Comparison of ENCODE assay signal across 28 mouse cellular contexts in the genomic region with DNA sequence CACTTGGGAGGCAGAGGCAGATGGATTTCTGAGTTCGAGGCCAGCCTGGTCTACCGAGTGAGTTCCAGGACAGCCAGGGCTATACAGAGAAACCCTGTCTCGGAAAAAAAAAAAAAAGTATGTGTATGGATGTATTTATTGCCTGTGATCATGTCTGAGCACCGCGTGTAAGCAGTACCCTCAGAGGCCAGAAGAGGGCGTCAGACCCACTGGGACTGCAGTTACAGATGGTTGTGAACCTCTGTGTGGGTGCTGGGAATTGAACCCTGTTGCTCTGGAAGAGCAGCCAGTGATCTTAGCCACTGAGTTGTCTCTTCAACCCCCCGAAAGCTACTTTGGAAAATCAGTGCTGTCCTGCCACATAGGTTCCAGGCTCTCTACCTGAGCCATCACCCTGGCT. TPM values are rescaled to one million over a fixed set of nuclear protein-coding genes. Genes with fewer than 3 reads are reported as not detected.
DNase-seq lines count a peak whose midpoint lies in the region; ATAC-seq and TF ChIP-seq lines count a peak whose summit lies in the region.
"Had no signal": no experiment of that assay in that cellular context is flagged by ENCODE, and none has a peak within 500 bp of the region (broad histone marks: within the 10 kb centered on the region; RNA-seq: fewer than 3 reads in every experiment).

No protein-coding gene starts in this region.

- no peaks in the 10 kb centered on the region for H3K27me3 ChIP-seq in kidney, postnatal 0 days (ENCODE audit: insufficient read depth, low read length)
- no peaks in the 10 kb centered on the region for H3K27me3 ChIP-seq in lung, embryonic 14.5 days (ENCODE audit: insufficient read depth, low read length)
- H3K27me3 ChIP-seq: CH12.LX; embryonic facial prominence, embryonic 13.5 days; hindbrain, embryonic 12.5 days; limb, embryonic 12.5 days; liver, embryonic 15.5 days; neural tube, embryonic 12.5 days had no signal

- H3K4me2 ChIP-seq in kidney, postnatal 0 days (ENCODE audit: low read length) = no peak overlapping the region
- H3K4me2 ChIP-seq in lung, embryonic 14.5 days = no peak overlapping the region
- H3K4me2 ChIP-seq: embryonic facial prominence, embryonic 13.5 days; heart, embryonic 11.5 days; hindbrain, embryonic 12.5 days; limb, embryonic 12.5 days; liver, embryonic 15.5 days; neural tube, embryonic 12.5 days had no signal

- peak; percentile 18; the same call in 1 of the 2 replicates for TF ChIP-seq CTCF in gastrocnemius, adult 2 months (IDR thresholded peaks at IDR 0.05)
- peak; percentile 29; the same call in 1 of the 2 replicates for TF ChIP-seq CTCF in kidney, postnatal 0 days (IDR thresholded peaks at IDR 0.05; ENCODE audit: low read depth)
- peak; percentile 23; the same call in 1 of the 2 replicates for TF ChIP-seq CTCF in lung, embryonic 14.5 days (IDR thresholded peaks at IDR 0.05; ENCODE audit: low read depth)

- H3K4me1 ChIP-seq in kidney, postnatal 0 days (replicated peaks; ENCODE audit: insufficient read depth, low read length) = peaks cover 20% of the 10 kb centered on the region
- peaks cover 20% of the 10 kb centered on the region for H3K4me1 ChIP-seq in lung, embryonic 14.5 days (ENCODE audit: insufficient read depth)
- H3K4me1 ChIP-seq: hindbrain, embryonic 12.5 days had no signal

- no peak overlapping the region for H3K27ac ChIP-seq in gastrocnemius, adult 2 months
- H3K27ac ChIP-seq in kidney, postnatal 0 days = no peak overlapping the region
- H3K27ac ChIP-seq in lung, embryonic 14.5 days (ENCODE audit: low read depth) = no peak overlapping the region
- H3K27ac ChIP-seq: embryonic facial prominence, embryonic 13.5 days; forebrain, embryonic 10.5 days; hindbrain, embryonic 12.5 days; left cerebral cortex, adult 2 months; limb, embryonic 12.5 days; liver, embryonic 15.5 days; neural tube, embryonic 12.5 days had no signal

- H3K9me3 ChIP-seq in kidney, postnatal 0 days (replicated peaks; ENCODE audit: low read length) = no peaks in the 10 kb centered on the region
- H3K9me3 ChIP-seq in lung, embryonic 14.5 days (ENCODE audit: low read depth, low read length) = no peaks in the 10 kb centered on the region
- H3K9me3 ChIP-seq: embryonic facial prominence, embryonic 13.5 days; forebrain, embryonic 10.5 days; hindbrain, embryonic 12.5 days; limb, embryonic 12.5 days; liver, embryonic 15.5 days; neural tube, embryonic 12.5 days had no signal

- WGBS in kidney, postnatal 0 days = 86% methylated on average over 7 of the region's 7 CpGs
- WGBS in lung, embryonic 14.5 days = 83% methylated on average over 7 of the region's 7 CpGs

- H3K36me3 ChIP-seq in kidney, postnatal 0 days (ENCODE audit: insufficient read depth, low read length) = no peaks in the 10 kb centered on the region
- no peaks in the 10 kb centered on the region for H3K36me3 ChIP-seq in lung, embryonic 14.5 days (ENCODE audit: insufficient read depth)
- H3K36me3 ChIP-seq: embryonic facial prominence, embryonic 13.5 days; forebrain, embryonic 10.5 days; hindbrain, embryonic 12.5 days; limb, embryonic 12.5 days; liver, embryonic 15.5 days; neural tube, embryonic 12.5 days had no signal

- intact Hi-C loops in gastrocnemius, adult 2 months (cut with DNase I) = no loop called here

- H3K9ac ChIP-seq in kidney, postnatal 0 days (ENCODE audit: low read depth, low read length) = no peak overlapping the region
- no peak overlapping the region for H3K9ac ChIP-seq in lung, embryonic 14.5 days
- H3K9ac ChIP-seq: embryonic facial prominence, embryonic 13.5 days; hindbrain, embryonic 12.5 days; limb, embryonic 12.5 days; liver, embryonic 15.5 days; neural tube, embryonic 12.5 days had no signal

- no peak overlapping the region for H3K4me3 ChIP-seq in gastrocnemius, adult 2 months
- H3K4me3 ChIP-seq in kidney, postnatal 0 days (replicated peaks; ENCODE audit: low read depth, low read length) = no peak overlapping the region
- no peak overlapping the region for H3K4me3 ChIP-seq in lung, embryonic 14.5 days (ENCODE audit: low read depth, low read length)
- H3K4me3 ChIP-seq: embryonic facial prominence, embryonic 13.5 days; forebrain, embryonic 10.5 days; hindbrain, embryonic 12.5 days; left cerebral cortex, adult 2 months; limb, embryonic 12.5 days; liver, embryonic 15.5 days; neural tube, embryonic 12.5 days had no signal

- no peak for ATAC-seq in kidney, postnatal 0 days (replicated peaks; ENCODE audit: low FRiP score, low read depth)
- ATAC-seq in lung, embryonic 14.5 days (ENCODE audit: insufficient read depth) = no peak
- ATAC-seq: forebrain, embryonic 16.5 days had no signal

- DNase-seq in gastrocnemius, adult 2 months = no peak
- no peak for DNase-seq in gastrocnemius, adult 18-20 months (ENCODE audit: low spot score)
- no peak for DNase-seq in kidney, postnatal 0 days (ENCODE audit: low spot score)
- no peak for DNase-seq in kidney, postnatal 14 days
- no peak for DNase-seq in lung, embryonic 14.5 days
- no peak for DNase-seq in lung, postnatal 14 days
- DNase-seq in ES-CJ7 (ENCODE audit: low read depth, low spot score) = peak; percentile 32
- DNase-seq in neural tube, embryonic 10.5 days (ENCODE audit: extremely low spot score, low spot score) = no peak
- DNase-seq: adrenal gland, postnatal 25 days; cerebellum, adult 18-20 months; cerebellum, postnatal 10 days; gastrocnemius, postnatal 10 days; heart, postnatal 36 days; kidney, adult 8-10 months; kidney, postnatal 10 days; lung, postnatal 10 days; midbrain, embryonic 14.5 days; right cerebral cortex, postnatal 4 days had no signal

RNA-seq across cellular contexts. Expression of a gene that starts 11.3 kb away (rescaled TPM):
- total RNA-seq in gastrocnemius, adult 2 months (2021) = 10 to 100 TPM; 16.9 to 33.9 TPM
- total RNA-seq in gastrocnemius, adult 18-20 months (2021) = 10 to 100 TPM; 27.6 to 40.4 TPM
- 147 and 166 TPM in 2 replicates for polyA plus RNA-seq in kidney, postnatal 0 days (2015; fragmentation: Nextera tagmentation; extraction: Ambion mirVana)
- polyA plus RNA-seq in lung, embryonic 14.5 days (2014; fragmentation: Nextera tagmentation; extraction: Ambion mirVana) = 128 and 133 TPM in 2 replicates
